Mouse (Mus musculus): Measurements from ENCODE around the gene Elavl3.
A peak's percentile ranks its signal among the peaks of the same experiment; 100 is the strongest.

Gene Elavl3

DNA sequence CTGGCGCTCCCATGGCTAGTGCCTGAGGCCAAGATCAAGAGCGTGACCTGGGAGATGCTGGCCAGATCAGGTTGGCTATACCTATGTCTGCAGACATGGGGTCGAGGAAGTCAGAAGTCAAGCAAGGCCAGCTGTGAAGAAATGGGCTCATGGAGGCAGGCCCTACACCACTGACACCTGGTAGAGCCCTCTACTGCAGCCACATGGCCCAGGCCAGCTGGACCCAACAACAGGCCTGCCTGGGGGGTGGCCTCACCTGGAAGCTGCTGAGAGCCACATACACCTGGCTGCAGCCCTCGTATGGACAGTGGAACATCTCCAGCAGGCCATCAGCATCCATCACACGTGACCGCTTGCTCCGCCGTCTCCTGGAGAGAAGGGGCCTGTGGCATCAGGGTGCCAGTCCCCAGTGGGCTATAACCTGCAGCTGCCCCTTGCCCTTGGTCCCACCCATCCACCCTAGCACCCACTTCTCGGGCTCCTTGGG lies 5.3 kb upstream of the Elavl3 start:
- no peak for DNase-seq

GRCm38 (mm10) chr9:22056303-22056910 lies 4.6 kb upstream of the Elavl3 start:
- peak; percentile 67 to 75 for DNase-seq

DNA sequence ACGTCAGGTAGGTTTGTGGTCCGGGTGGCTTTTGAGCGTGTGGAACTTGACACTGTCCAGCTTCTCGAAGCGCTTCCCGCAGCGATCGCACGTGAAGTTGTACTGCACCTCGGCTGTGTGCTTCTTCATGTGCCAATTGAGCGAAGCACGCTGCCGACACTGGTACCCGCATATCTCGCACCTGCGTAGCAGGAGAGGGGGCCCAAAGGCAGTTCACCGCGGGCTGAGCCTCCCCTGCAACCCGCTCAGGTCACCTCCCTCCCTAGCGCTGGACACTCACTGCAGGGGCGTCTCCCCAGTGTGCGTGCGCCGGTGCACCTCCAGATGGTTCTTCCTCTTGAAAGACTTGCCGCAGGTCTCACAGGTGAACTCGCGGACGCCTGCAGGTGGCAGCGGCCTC lies 3.9 kb upstream of the Elavl3 start:
- peak in 1 of 2 experiments; percentile 20 for DNase-seq

DNA sequence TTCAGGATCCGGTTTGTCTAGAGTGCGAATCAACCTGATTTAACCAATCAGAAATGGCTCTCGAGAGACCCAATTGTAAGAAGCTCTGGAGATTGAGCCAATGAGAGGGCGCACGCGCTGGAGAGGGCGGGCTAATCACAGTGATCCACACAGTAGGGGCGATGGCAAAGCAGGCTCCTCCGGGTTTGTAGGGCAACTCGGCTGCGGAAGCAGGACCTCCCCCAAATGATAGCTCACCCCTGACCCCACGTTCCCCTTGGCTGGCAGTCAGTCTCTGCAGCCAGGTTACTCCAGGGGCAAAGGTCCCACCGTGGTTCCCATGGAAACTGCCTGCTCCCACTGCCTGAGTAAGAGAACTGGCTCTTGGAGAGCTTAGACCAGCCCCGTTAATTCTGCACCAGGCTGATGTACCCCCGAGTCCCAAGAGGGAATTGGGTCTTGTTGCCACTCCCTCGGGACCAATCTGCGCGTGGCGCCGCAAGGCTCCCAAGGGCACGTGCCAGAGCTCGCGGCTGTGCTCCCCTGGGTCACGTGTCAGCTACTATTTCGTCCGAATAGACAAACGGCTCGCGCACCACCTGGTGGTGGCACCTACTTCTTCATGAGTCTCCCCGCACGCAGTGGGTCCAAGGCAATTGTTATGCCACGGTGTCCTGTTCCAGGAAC lies 2.7 kb upstream of the Elavl3 start:
- peak; percentile 81 to 90 for DNase-seq

DNA sequence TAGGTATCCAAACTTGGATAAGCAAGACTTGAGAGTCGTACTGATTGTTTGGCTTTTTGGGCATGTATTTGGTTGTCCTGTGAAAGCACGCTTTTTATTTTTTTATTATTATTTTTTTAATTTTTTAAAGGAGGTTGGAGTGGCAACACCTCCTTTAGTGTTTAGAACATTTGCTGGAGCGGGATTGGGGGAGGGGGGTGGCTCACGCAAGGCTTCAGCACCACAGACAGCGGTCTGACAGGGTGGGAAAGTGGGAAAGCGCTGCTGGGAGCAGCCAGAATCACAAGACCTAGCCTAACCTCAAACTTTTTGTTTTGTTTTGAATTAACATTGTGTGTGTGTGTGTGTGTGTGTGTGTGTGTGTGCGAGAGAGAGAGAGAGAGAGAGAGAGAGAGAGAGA lies 1.8 kb upstream of the Elavl3 start:
- DNase-seq, result peak in 1 of 2 experiments; percentile 14

- no peak for DNase-seq
Measured at GRCm38 (mm10) chr9:22051161-22051957, 464 bp downstream of the Elavl3 start.

- DNase-seq, result peak; percentile 50 to 75
Measured at GRCm38 (mm10) chr9:22050351-22050889, 1.4 kb downstream of the Elavl3 start.

- no peak for DNase-seq
Measured at GRCm38 (mm10) chr9:22049721-22050270, 2.0 kb downstream of the Elavl3 start.

DNA sequence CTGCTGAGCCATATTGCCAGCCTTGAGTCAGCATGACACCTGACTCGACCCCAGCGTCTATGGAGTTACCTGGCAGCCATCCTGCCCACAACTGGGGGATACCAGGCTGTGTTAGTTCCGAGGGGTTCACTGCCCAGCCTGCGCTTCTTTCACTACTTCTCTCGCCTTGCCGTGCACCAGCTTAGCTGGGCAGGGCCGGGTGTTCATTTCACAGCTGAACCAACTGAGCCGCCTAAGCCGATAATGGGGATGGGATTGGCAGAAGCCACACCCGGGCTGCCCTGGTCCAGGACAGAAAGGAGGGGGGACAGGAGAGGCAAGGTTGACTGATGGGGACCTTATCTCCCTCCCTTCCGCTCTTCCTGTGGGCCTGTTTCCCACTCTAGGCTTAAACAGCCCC lies 2.5 kb downstream of the Elavl3 start:
- no peak for DNase-seq

- peak in 1 of 2 experiments; percentile 15 for DNase-seq
Measured at GRCm38 (mm10) chr9:22047329-22047728, 4.5 kb downstream of the Elavl3 start.

- DNase-seq, result no peak
Measured at GRCm38 (mm10) chr9:22041832-22042231, 10.0 kb downstream of the Elavl3 start.

DNA sequence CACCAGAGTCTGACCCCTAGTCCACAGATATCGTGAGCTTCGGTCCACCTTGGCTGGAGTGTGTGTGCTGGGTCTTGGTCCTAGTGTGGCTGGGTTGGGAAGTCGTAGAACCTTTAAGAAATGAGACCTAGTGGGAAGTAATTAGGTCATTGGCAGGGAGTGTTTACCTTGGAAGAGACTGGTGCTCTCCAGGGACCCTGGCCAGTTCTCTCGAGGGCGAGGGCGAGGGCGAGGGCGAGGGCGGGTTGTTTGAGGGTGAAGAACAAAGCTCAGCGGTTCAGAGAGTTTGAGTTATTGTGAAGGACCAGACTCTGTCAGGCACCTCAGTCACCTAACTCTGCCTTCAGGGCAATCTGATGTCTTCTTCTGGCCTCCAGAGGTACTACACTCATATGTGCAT lies 14.0 kb downstream of the Elavl3 start:
- DNase-seq, result peak in 1 of 2 experiments; percentile 29

DNA sequence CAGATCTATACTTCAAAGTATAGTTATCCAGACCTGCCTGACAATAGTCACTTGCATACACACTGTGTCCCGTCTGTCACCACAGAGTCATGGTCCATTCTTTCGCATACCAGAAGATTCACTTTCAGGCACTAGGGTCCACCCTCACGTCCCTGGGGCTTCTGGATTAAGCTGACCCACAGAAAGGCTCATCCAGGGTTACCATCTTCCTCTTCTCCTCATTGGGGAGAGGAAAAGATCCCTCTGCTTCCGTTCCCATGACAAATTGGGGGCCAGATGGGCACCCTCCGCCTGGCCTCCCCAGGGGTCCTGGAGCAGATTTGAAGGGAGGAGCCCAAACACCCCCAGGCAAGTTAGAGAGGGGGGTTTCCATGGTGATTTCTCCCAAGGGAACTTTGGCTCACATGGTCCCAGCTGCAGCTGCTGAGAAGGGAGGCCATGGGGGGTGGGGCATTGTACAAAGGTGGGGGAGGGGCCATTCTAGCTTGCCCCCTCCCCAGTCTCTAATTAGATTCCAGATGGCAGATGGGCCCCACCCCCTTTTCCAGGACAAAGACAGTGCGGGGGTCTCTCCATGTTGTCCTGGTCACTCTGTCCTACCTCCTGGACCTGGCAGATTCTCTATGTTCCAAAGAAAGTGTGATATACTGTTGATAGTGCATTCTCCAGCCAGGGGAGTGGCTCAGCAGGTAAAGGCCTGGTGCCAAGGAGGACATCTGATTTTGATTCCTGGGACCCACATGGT lies 16.4 kb downstream of the Elavl3 start:
- no peak for DNase-seq

- DNase-seq, result no peak
Measured at GRCm38 (mm10) chr9:22030386-22030785, 21.4 kb downstream of the Elavl3 start.

DNA sequence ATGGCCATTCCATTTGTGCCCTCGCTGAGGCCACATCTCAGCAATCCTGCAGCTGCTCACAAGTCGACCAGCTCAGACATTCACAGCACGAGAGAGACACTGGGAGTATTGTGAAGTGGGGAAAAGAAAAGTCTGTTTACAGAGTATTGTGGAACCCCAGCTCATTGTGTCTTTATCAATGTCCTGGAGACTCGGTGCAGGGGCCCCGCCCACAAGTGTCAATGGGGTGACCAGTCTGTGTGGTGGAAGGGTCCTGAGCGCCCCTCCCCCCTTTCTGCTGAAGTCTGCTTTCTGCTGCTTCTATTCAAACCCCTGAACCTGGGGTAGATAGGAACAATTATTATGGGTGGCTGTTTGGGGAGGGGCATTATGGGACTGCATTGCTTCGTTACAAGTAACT lies 23.4 kb downstream of the Elavl3 start:
- no peak for DNase-seq

DNA sequence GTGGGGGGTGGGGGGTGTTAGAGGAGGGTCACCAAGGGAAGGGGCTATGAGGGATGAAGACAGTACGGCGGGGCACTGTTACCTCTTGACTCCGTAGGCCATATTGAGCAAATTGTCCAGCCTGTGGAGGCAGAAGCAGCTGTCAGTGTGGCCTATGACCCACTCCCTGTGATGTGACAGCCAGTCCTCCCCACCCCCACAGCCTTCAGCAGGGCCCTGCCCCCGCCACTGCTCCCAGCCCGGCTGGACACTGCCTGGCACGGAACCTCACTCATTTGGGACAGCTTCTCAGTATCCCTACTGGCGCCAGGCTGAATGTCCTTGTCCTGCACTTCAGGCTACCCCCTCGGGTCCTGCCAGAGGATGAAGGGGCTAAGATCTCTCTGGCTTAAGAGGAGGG lies 27.2 kb downstream of the Elavl3 start:
- no peak for DNase-seq

- no peak for DNase-seq
Measured at GRCm38 (mm10) chr9:22017208-22017825, 34.5 kb downstream of the Elavl3 start.

GRCm38 (mm10) chr9:22016245-22016644 lies 35.6 kb downstream of the Elavl3 start:
- no peak for DNase-seq

GRCm38 (mm10) chr9:22012731-22013130 lies 39.1 kb downstream of the Elavl3 start:
- DNase-seq, result no peak

DNA sequence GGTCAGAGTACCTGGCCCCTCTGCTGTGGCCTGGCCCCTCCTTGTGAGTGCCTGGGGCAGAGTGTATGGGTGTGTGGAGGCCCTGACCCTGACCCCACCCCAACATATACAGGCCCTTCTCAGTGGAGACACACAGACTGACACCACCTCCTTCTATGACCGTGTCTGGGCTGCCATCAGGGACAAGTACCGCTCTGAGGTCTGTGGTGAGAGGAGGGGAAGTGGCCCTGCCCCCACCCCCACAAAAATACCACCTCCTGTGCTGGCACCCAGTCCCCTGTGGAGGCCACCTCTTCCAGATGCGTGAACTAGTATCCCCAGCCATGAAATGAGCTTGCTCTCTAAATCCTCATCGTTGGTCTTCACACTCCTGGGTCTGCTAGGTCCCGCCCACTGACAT lies 40.8 kb downstream of the Elavl3 start:
- no peak for DNase-seq

- DNase-seq, result no peak
Measured at GRCm38 (mm10) chr9:22004546-22004945, 47.3 kb downstream of the Elavl3 start.

GRCm38 (mm10) chr9:22003163-22003554 lies 48.7 kb downstream of the Elavl3 start:
- peak in 1 of 2 experiments; percentile 47 for DNase-seq

Data from kidney, postnatal 36 days (tissue).